Mouse (Mus musculus): Measurements from ENCODE around the gene Akr1c13. TPM values are rescaled to one million over a fixed set of nuclear protein-coding genes. Genes with fewer than 3 reads are reported as not detected.
"Not testable (repeated sequence)": the region's sequence is repeated elsewhere in the genome, so short reads cannot be mapped to it uniquely, and the experiment has no call there.

Akr1c13 gene
- polyA plus RNA-seq, 2 experiments: 0.70 to 2.1 TPM

DNA sequence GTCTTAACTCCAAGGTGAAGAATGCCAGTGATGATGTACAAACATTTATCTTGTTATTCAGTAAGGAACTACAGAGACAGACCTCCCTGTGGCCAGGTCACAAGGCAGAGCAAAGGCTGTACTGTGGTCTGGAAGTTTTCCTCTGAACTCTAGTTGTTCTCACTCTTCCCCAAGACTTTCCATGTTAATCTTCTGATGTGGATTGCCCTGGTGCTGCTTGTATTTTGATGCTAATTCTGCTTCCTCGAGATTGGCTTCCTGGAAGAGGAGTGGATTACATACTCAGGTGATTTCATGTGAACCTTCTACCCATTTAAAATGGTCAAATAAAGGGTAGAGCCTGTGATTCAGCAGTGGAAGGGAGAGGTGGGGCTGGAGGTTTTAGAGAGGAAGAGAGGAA lies 22.9 kb upstream of the Akr1c13 start:
- no peak overlapping the region for H3K4me2 ChIP-seq (replicated peaks; ENCODE audit: low read depth, low read length, severe bottlenecking)
- 60% methylated on average over 1 of the region's 1 CpGs for WGBS
- no peak overlapping the region for H3K4me3 ChIP-seq (replicated peaks; ENCODE audit: low read length)
- ATAC-seq (ENCODE audit: low FRiP score, low read depth): no peak
- no peak for TF ChIP-seq POLR2A (IDR thresholded peaks at IDR 0.05; ENCODE audit: borderline replicate concordance, extremely low read depth, insufficient read depth, insufficient read length)
- no peaks in the 10 kb centered on the region for H3K27me3 ChIP-seq (ENCODE audit: control insufficient read depth, insufficient read depth, low read length)
- H3K4me1 ChIP-seq (ENCODE audit: control insufficient read depth, insufficient read depth, low read length): no peaks in the 10 kb centered on the region
- H3K27ac ChIP-seq (replicated peaks; ENCODE audit: low read depth, low read length): no peak overlapping the region
- H3K9ac ChIP-seq (ENCODE audit: low read depth, low read length, severe bottlenecking): no peak overlapping the region
- no peaks in the 10 kb centered on the region for H3K9me3 ChIP-seq (ENCODE audit: control insufficient read depth, low read length)
- H3K36me3 ChIP-seq (ENCODE audit: control insufficient read depth, insufficient read depth, low read length): no peaks in the 10 kb centered on the region
- no peak for DNase-seq (ENCODE audit: low spot score)

DNA sequence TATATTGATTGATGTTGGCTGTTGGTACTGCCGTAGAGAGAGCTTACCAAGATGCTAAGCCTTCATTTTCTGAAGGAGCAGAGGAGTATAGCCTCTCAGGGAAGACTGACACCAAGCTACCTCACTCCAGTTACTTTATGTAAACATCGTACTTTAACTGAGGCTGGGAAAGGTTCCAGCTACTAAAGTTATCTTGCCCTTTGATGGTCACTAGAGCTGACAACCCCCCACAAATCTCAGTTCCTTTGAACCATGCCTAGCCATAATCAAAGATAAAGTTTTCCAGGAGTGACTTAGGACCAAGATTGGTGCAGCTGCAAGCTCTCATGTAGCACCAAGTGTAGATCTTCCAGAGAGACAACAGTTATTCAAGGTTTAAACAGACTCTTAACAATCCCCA lies 18.0 kb upstream of the Akr1c13 start:
- ATAC-seq (ENCODE audit: low FRiP score, low read depth): no peak
- no peak for TF ChIP-seq POLR2A (IDR thresholded peaks at IDR 0.05; ENCODE audit: borderline replicate concordance, extremely low read depth, insufficient read depth, insufficient read length)
- Histone ChIP-seq H3K4me2 (replicated peaks; ENCODE audit: low read depth, low read length, severe bottlenecking) (no peak overlapping the region), H3K9ac (ENCODE audit: low read depth, low read length, severe bottlenecking) (no peak overlapping the region), H3K9me3 (ENCODE audit: control insufficient read depth, low read length) (no peaks in the 10 kb centered on the region), H3K27ac (replicated peaks; ENCODE audit: low read depth, low read length) (no peak overlapping the region), H3K36me3 (ENCODE audit: control insufficient read depth, insufficient read depth, low read length) (no peaks in the 10 kb centered on the region), H3K4me3 (replicated peaks; ENCODE audit: low read length) (no peak overlapping the region), H3K4me1 (ENCODE audit: control insufficient read depth, insufficient read depth, low read length) (no peaks in the 10 kb centered on the region), H3K27me3 (ENCODE audit: control insufficient read depth, insufficient read depth, low read length) (no peaks in the 10 kb centered on the region)
- no peak for DNase-seq (ENCODE audit: low spot score)
- WGBS: 38% methylated on average over 2 of the region's 2 CpGs

DNA sequence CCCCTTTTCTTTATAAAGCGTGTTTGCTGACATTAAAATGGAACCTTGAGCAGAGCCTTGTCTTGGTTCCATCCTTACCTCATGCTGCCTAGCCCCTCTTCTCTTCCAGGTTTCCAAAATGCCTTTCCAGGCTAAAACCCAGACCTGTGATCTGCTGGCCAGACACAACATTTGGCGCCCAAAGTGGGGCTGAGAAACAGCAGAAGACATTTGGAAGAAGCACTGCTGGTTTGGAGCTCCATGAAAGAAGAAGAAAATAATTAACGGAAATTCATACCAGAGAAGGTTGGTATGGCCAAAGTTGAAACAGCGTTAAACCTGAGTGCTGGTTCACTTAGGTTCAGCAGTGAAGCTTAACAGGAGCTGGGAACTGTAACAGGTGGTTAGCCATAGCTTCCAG lies 9.6 kb upstream of the Akr1c13 start:
- H3K4me3 ChIP-seq (replicated peaks; ENCODE audit: low read length); H3K27me3 ChIP-seq (ENCODE audit: control insufficient read depth, insufficient read depth, low read length); H3K36me3 ChIP-seq (ENCODE audit: control insufficient read depth, insufficient read depth, low read length); H3K9ac ChIP-seq (ENCODE audit: low read depth, low read length, severe bottlenecking); ATAC-seq (ENCODE audit: low FRiP score, low read depth); H3K4me1 ChIP-seq (ENCODE audit: control insufficient read depth, insufficient read depth, low read length); H3K27ac ChIP-seq (replicated peaks; ENCODE audit: low read depth, low read length); H3K9me3 ChIP-seq (ENCODE audit: control insufficient read depth, low read length); H3K4me2 ChIP-seq (replicated peaks; ENCODE audit: low read depth, low read length, severe bottlenecking); DNase-seq (ENCODE audit: low spot score): not testable (repeated sequence)
- 94% methylated on average over 4 of the region's 4 CpGs for WGBS

DNA sequence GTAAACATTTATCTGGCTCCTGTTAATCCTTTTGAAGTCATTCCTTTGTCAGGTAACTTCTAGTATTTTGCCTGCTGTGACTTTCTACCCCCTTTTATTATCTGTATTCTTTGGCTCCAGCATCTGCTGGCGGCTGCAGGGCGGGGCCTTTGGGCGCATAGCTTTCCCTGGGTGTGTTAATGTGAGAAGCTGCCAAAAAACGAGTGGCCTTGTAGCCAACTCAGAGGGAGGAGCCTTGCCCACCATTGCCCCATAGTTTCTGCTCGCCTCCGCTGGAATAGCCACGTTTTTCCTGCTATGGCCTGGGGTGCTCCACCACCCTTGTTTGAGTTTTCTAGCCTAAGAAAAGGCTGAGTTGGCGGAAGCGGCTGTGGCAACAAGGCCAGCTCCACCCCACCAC lies 7.8 kb upstream of the Akr1c13 start:
- DNase-seq (ENCODE audit: low spot score) (no peak), ATAC-seq (ENCODE audit: low FRiP score, low read depth) (no peak)
- Histone ChIP-seq H3K4me2 (replicated peaks; ENCODE audit: low read depth, low read length, severe bottlenecking) (no peak overlapping the region), H3K4me1 (ENCODE audit: control insufficient read depth, insufficient read depth, low read length) (no peaks in the 10 kb centered on the region), H3K9ac (ENCODE audit: low read depth, low read length, severe bottlenecking) (no peak overlapping the region), H3K27me3 (ENCODE audit: control insufficient read depth, insufficient read depth, low read length) (no peaks in the 10 kb centered on the region), H3K9me3 (ENCODE audit: control insufficient read depth, low read length) (no peaks in the 10 kb centered on the region), H3K36me3 (ENCODE audit: control insufficient read depth, insufficient read depth, low read length) (no peaks in the 10 kb centered on the region), H3K27ac (replicated peaks; ENCODE audit: low read depth, low read length) (no peak overlapping the region), H3K4me3 (replicated peaks; ENCODE audit: low read length) (no peak overlapping the region)
- TF ChIP-seq POLR2A (IDR thresholded peaks at IDR 0.05; ENCODE audit: borderline replicate concordance, extremely low read depth, insufficient read depth, insufficient read length): no peak
- 66% methylated on average over 9 of the region's 9 CpGs for WGBS

DNA sequence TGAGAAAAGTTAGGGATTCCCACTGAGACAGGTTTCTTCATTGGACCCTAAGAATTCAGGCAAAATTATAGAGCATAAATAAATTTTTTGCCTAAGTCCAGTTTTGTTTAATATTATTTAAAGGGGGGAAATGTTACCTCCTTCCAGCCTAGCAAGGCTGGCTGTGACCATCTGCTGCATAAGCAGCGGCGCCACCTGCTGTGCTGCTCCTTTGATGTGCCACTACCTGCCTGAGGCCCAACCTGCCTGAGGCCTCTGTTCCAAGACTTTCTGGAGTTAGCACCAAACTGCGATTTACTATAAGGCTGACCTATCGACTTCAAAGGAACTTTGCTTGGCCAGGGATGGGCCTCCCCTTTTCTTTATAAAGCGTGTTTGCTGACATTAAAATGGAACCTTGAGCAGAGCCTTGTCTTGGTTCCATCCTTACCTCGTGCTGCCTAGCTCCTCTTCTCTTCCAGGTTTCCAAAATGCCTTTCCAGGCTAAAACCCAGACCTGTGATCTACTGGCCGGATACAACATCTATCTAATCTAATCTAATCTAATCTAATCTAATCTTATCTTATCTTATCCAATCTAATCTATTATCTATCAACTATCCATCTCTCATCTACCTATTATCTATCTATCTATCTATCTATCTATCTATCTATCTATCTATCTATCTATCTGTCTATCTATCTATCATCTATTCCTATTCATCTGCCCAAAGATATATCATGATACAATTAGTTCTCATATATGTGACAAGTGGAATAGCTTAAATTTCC lies 4.1 kb upstream of the Akr1c13 start:
- not testable (repeated sequence) for DNase-seq (ENCODE audit: low spot score); H3K9ac ChIP-seq (ENCODE audit: low read depth, low read length, severe bottlenecking)

DNA sequence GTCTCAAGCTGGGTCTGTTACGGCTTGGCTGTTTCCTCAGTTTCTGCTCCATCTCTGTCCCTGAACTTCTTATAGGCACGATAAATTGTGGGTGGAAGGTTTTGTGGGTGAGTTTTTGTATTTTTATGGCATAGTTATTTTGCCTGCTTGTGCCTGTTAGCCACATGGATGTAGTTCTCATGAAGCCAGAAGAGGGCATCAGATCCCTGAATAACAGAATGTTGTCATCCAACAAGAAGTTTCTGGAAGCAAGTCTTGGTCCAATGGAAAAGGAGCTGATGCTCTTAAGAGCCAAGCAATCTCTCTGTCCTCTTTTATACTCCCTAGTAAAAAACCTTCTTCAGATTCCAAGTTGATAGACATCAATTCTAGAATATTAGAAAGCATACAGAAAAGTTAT lies 2.8 kb upstream of the Akr1c13 start:
- no peak for ATAC-seq (ENCODE audit: low FRiP score, low read depth)

More for the DNA sequence above, 4.1 kb upstream of the Akr1c13 start:
- H3K27ac ChIP-seq (replicated peaks; ENCODE audit: low read depth, low read length); H3K36me3 ChIP-seq (ENCODE audit: control insufficient read depth, insufficient read depth, low read length); ATAC-seq (ENCODE audit: low FRiP score, low read depth); H3K4me2 ChIP-seq (replicated peaks; ENCODE audit: low read depth, low read length, severe bottlenecking); H3K27me3 ChIP-seq (ENCODE audit: control insufficient read depth, insufficient read depth, low read length); H3K4me3 ChIP-seq (replicated peaks; ENCODE audit: low read length); H3K9me3 ChIP-seq (ENCODE audit: control insufficient read depth, low read length); H3K4me1 ChIP-seq (ENCODE audit: control insufficient read depth, insufficient read depth, low read length): not testable (repeated sequence)
- WGBS: 55% methylated on average over 7 of the region's 7 CpGs

More for the DNA sequence above, 2.8 kb upstream of the Akr1c13 start:
- WGBS: 58% methylated on average over 2 of the region's 2 CpGs
- Histone ChIP-seq H3K27me3 (ENCODE audit: control insufficient read depth, insufficient read depth, low read length) (no peaks in the 10 kb centered on the region), H3K9me3 (ENCODE audit: control insufficient read depth, low read length) (no peaks in the 10 kb centered on the region), H3K4me1 (ENCODE audit: control insufficient read depth, insufficient read depth, low read length) (no peaks in the 10 kb centered on the region), H3K4me3 (replicated peaks; ENCODE audit: low read length) (no peak overlapping the region), H3K4me2 (replicated peaks; ENCODE audit: low read depth, low read length, severe bottlenecking) (no peak overlapping the region), H3K9ac (ENCODE audit: low read depth, low read length, severe bottlenecking) (no peak overlapping the region), H3K27ac (replicated peaks; ENCODE audit: low read depth, low read length) (no peak overlapping the region), H3K36me3 (ENCODE audit: control insufficient read depth, insufficient read depth, low read length) (no peaks in the 10 kb centered on the region)
- DNase-seq (ENCODE audit: low spot score): no peak
- no peak for TF ChIP-seq POLR2A (IDR thresholded peaks at IDR 0.05; ENCODE audit: borderline replicate concordance, extremely low read depth, insufficient read depth, insufficient read length)

Data from limb, embryonic 14.5 days (tissue).